Mouse (Mus musculus) liver, embryonic 14.5 days (tissue): Measurements from ENCODE around the gene Ptf1a. TPM values are rescaled to one million over a fixed set of nuclear protein-coding genes. Genes with fewer than 3 reads are reported as not detected.

ENCODE experiments used
- ATAC-seq: fragments of 200-750 bp; cut with Nextera tagmentation; 2 replicates; pipeline ENCODE4 v1.8.0; 2017; ENCODE audit warnings: moderate number of reproducible peaks, mild to moderate bottlenecking, moderate library complexity; ENCODE audit not compliant: insufficient read depth
- DNase-seq, 3 experiments: peaks; one replicate each; pipeline ENCODE4 v3.0.0-alpha.2; 2012 to 2013; ENCODE audit warnings: low read depth in 3 of 3, low spot score in 3 of 3
- H3K27ac ChIP-seq: fragments of 300-500 bp; sonication (generic); 2 replicates; pipeline ENCODE4 v1.5.1; 2014; ENCODE audit warnings: moderate library complexity, mild to moderate bottlenecking, control low read depth, inconsistent platforms
- H3K27me3 ChIP-seq: fragments of 300-500 bp; sonication (generic); 2 replicates; pipeline ENCODE4 v1.6.1; 2014; ENCODE audit warnings: mild to moderate bottlenecking, low read length, moderate library complexity; ENCODE audit not compliant: control insufficient read depth, insufficient read depth
- H3K36me3 ChIP-seq: fragments of 300-500 bp; sonication (generic); replicated peaks from 2 replicates; pipeline ENCODE4 v1.6.1; 2014; ENCODE audit warnings: low read depth; ENCODE audit not compliant: control insufficient read depth, insufficient read depth
- H3K4me1 ChIP-seq, 2 experiments: fragments of 200-500 bp in 1 of 2; fragments of 300-500 bp in 1 of 2; sonication (generic) in 1 of 2; replicated peaks; 2 replicates each; pipeline ENCODE4 v1.6.1; 2012 to 2014; ENCODE audit warnings: antibody characterized with exemption in 1 of 2, inconsistent platforms in 1 of 2, low read length in 1 of 2; ENCODE audit not compliant: control insufficient read depth in 2 of 2, insufficient read depth in 2 of 2
- H3K4me2 ChIP-seq: fragments of 300-500 bp; sonication (generic); 2 replicates; pipeline ENCODE4 v1.6.1; 2014; ENCODE audit warnings: low read depth, mild to moderate bottlenecking, control low read depth, moderate library complexity
- H3K4me3 ChIP-seq, 2 experiments: fragments of 200-500 bp in 1 of 2; fragments of 300-500 bp in 1 of 2; sonication (generic) in 1 of 2; 2 replicates each; pipeline ENCODE4 v1.5.1; 2012 to 2014; ENCODE audit warnings: low read depth in 2 of 2, low read length in 2 of 2, mild to moderate bottlenecking in 2 of 2, control low read depth in 1 of 2, inconsistent platforms in 1 of 2, moderate library complexity in 1 of 2; ENCODE audit not compliant: insufficient read depth in 1 of 2
- H3K9ac ChIP-seq: fragments of 300-500 bp; sonication (generic); replicated peaks from 2 replicates; pipeline ENCODE4 v1.6.1; 2014; ENCODE audit warnings: mild to moderate bottlenecking, control low read depth, moderate library complexity
- H3K9me3 ChIP-seq: fragments of 300-500 bp; sonication (generic); 2 replicates; pipeline ENCODE4 v1.6.1; 2016; ENCODE audit warnings: low read length, mixed read lengths; ENCODE audit not compliant: control insufficient read depth
- CTCF ChIP-seq: IDR thresholded peaks from 2 replicates; pipeline ENCODE4 v1.5.1; 2016; ENCODE audit warnings: antibody characterized with exemption, low read depth, control low read depth
- EP300 ChIP-seq: IDR thresholded peaks from 2 replicates; pipeline ENCODE4 v1.6.1; 2016; ENCODE audit warnings: antibody characterized with exemption, low read depth
- WGBS: fragments of 180-500 bp; shearing (Covaris S2); extraction: QIAGEN DNeasy Blood & Tissue Kit; methylation state at CpG from one replicate; pipeline ENCODE4 v1.1.7; 2014; ENCODE audit not compliant: insufficient replicate concordance; 5-methylcytosine and 5-hydroxymethylcytosine counted together
- polyA plus RNA-seq, 2 experiments: library from polyadenylated mRNA; depleted of rRNA in 1 of 2; stranded (reverse) in 1 of 2; unstranded in 1 of 2; fragments of >200 nt; fragmentation: Nextera tagmentation in 1 of 2; extraction: Ambion mirVana in 1 of 2; gene quantifications; 2 replicates each; pipeline versions ENCODE4 v1.2.1 to v1.2.3; 2012 to 2014

Gene Ptf1a
- polyA plus RNA-seq, 2 experiments: not detected

DNA sequence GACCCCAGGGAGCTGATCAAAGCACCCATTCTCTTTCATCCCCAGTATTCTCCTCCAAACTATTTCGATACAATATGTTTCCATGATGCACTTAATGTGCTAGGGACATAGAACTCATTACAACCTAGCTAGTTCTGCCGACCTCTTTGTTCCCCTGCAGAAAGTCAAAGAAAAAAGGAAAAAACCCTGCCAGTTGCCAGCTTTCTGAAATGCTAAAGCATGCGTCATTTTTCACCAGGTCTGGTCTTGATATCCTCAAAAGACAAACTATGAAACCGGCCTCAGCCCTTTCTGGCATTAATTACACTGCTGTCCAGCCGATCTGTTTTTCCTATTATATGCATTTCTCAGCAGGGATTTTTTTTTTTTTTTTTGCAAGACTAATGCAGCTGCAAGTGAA is 9.8 kb downstream of the Ptf1a start:
- Histone ChIP-seq H3K4me1 (no peaks in the 10 kb centered on the region), H3K36me3 (no peaks in the 10 kb centered on the region), H3K27ac (no peak overlapping the region), H3K4me2 (no peak overlapping the region), H3K4me3 (no peak overlapping the region), H3K9me3 (no peaks in the 10 kb centered on the region), H3K27me3 (peaks cover 48% of the 10 kb centered on the region), H3K9ac (no peak overlapping the region)
- DNase-seq (no peak), ATAC-seq (no peak)
- 7% methylated on average over 5 of the region's 5 CpGs for WGBS
- TF ChIP-seq EP300 (no peak), CTCF (no peak)

DNA sequence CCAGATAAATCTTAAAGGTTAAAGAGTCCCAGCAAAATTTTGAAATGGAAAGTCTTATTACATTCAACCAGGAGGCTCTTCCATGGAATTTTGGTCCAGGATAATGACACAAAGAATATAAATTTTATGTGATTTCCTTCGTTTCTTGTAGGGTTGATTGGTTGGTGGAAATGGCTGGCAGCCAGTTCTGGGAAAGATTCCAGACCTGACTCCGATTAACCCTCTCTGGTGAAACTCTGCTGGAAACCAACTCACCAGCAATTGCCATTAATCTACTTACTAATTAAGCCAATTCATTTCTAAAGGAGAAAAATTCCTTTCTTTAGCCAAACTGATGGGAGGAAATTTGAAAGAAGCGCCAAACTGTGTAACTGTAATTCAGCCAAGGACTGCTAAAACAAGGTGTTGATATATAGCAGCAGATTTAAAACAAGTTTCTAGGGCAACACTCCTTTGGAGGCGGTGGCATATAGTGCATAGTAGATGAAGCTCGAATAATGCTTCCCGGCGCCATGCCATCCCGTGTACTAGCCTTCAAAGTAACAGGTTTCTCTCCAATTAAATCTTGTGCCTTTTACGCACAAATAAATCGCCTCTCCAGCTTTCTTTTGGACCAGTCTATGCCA is 10.5 kb downstream of the Ptf1a start:
- Histone ChIP-seq H3K4me1 (no peaks in the 10 kb centered on the region), H3K4me3 (no peak overlapping the region), H3K36me3 (no peaks in the 10 kb centered on the region), H3K4me2 (no peak overlapping the region), H3K9ac (no peak overlapping the region), H3K27ac (no peak overlapping the region), H3K27me3 (peaks cover 43% of the 10 kb centered on the region), H3K9me3 (no peaks in the 10 kb centered on the region)
- DNase-seq: no peak
- TF ChIP-seq EP300 (no peak), CTCF (no peak)
- 22% methylated on average over 10 of the region's 10 CpGs for WGBS
- ATAC-seq: no peak

DNA sequence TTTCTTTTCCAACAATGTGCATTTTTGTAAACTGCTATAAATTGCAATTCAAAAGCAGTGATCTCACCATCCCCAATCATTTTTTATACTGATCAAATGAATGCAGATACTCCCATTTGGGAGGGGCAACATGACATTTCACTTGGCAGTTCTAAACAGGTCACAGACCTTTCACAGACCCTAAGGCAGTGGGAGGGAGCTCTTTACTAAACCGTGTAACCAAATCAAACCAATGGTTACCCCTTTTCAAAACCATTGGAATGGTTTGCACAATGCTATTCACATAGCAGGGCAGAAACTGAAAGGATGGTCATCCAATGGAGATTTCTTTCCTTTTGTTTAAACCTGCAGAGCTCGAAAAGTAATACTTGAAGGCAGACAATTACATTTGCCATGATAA is 13.3 kb downstream of the Ptf1a start:
- no peak overlapping the region for H3K27ac ChIP-seq
- no peak for DNase-seq
- no peaks in the 10 kb centered on the region for H3K9me3 ChIP-seq
- H3K4me1 ChIP-seq: no peaks in the 10 kb centered on the region
- no peak overlapping the region for H3K4me3 ChIP-seq
- TF ChIP-seq EP300: no peak
- no peak for TF ChIP-seq CTCF
- H3K4me2 ChIP-seq: no peak overlapping the region
- H3K9ac ChIP-seq: no peak overlapping the region
- no peak for ATAC-seq
- 28% methylated on average over 2 of the region's 2 CpGs for WGBS
- H3K36me3 ChIP-seq: no peaks in the 10 kb centered on the region
- H3K27me3 ChIP-seq: peaks cover 15% of the 10 kb centered on the region

DNA sequence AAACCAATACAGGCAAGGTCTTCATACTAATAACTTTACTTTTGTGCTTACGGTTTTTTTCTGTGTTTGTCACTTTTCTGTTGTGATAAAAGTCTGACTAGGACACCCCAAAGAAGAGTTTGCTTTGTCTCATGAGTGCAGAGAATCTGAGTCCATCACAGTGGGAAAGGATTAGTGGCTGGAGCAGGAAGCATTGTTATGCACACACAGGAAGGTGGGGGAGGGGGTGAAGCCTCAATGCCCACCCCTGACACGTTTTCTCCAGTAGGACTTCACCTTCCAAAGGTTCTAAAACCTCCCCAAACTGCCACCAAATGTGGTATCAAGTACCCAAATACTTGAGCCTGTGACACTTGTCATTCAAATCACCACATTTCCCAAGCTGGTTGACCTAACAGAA is 16.5 kb downstream of the Ptf1a start:
- no peak for TF ChIP-seq EP300
- TF ChIP-seq CTCF: no peak
- Histone ChIP-seq H3K27ac (no peak overlapping the region), H3K4me2 (no peak overlapping the region), H3K4me1 (no peaks in the 10 kb centered on the region), H3K36me3 (no peaks in the 10 kb centered on the region), H3K9ac (no peak overlapping the region), H3K9me3 (no peaks in the 10 kb centered on the region), H3K4me3 (no peak overlapping the region), H3K27me3 (no peaks in the 10 kb centered on the region; the same call in 1 of the 2 replicates)
- DNase-seq: no peak
- no peak for ATAC-seq
- 25% methylated on average over 2 of the region's 2 CpGs for WGBS

DNA sequence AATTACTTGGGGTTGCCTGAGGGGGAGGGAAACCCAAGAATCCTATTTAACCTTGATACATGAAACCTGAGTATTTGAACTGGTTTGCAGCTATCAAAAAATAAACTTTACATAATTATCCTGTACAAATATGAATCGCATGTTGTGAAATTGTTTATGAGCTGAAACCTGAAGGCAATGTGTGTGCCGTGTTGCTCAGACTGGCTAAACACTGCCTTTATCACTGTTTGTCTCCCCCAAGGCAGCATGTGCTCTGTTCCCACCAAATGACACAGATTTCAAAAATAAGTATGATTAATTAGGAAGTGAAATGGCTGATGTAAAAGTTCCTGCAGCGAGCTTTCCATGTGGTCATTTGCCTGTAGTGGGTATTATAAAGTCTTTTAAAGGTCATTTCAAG is 44.8 kb downstream of the Ptf1a start:
- Histone ChIP-seq H3K9ac (no peak overlapping the region), H3K4me1 (no peaks in the 10 kb centered on the region), H3K36me3 (no peaks in the 10 kb centered on the region), H3K27me3 (no peaks in the 10 kb centered on the region), H3K9me3 (no peaks in the 10 kb centered on the region), H3K4me2 (no peak overlapping the region), H3K4me3 (no peak overlapping the region), H3K27ac (no peak overlapping the region)
- 59% methylated on average over 3 of the region's 3 CpGs for WGBS
- no peak for DNase-seq
- TF ChIP-seq EP300 (no peak), CTCF (no peak)
- ATAC-seq: no peak

Other genes starting within 250 kb of the Ptf1a start
- 0.02 and 0.04 TPM in 2 replicates for gene Armc3, start 246.4 kb upstream of the Ptf1a start, polyA plus RNA-seq (2012; rRNA removed)
- 0.06 TPM in 1 of 2 replicates, not detected in the other for gene Armc3, start 246.4 kb upstream of the Ptf1a start, polyA plus RNA-seq (2014; fragmentation: Nextera tagmentation; extraction: Ambion mirVana)
- gene Msrb2, start 74.2 kb upstream of the Ptf1a start, polyA plus RNA-seq (2012; rRNA removed): 5.5 and 6.5 TPM in 2 replicates
- 8.4 and 9.9 TPM in 2 replicates for gene Msrb2, start 74.2 kb upstream of the Ptf1a start, polyA plus RNA-seq (2014; fragmentation: Nextera tagmentation; extraction: Ambion mirVana)
- not detected in 2 replicates for gene 4921504E06Rik, start 108.3 kb downstream of the Ptf1a start, polyA plus RNA-seq (2012; rRNA removed)
- not detected in 2 replicates for gene 4921504E06Rik, start 108.3 kb downstream of the Ptf1a start, polyA plus RNA-seq (2014; fragmentation: Nextera tagmentation; extraction: Ambion mirVana)
- 0.47 and 0.65 TPM in 2 replicates for gene Otud1, start 212.1 kb downstream of the Ptf1a start, polyA plus RNA-seq (2012; rRNA removed)
- 0.44 and 1.0 TPM in 2 replicates for gene Otud1, start 212.1 kb downstream of the Ptf1a start, polyA plus RNA-seq (2014; fragmentation: Nextera tagmentation; extraction: Ambion mirVana)